Mouse (Mus musculus) neutrophil, adult 65 days (primary cell): ENCODE results near the gene Galc. TPM values are rescaled to one million over a fixed set of nuclear protein-coding genes. Genes with fewer than 3 reads are reported as not detected.

Experiments
- total RNA-seq: library from RNA; stranded (reverse); gene quantifications from 2 replicates; pipeline ENCODE4 v1.2.4, GENCODE M21; 2023

Gene Galc
- total RNA-seq: 23.7 and 33.5 TPM in 2 replicates

DNA sequence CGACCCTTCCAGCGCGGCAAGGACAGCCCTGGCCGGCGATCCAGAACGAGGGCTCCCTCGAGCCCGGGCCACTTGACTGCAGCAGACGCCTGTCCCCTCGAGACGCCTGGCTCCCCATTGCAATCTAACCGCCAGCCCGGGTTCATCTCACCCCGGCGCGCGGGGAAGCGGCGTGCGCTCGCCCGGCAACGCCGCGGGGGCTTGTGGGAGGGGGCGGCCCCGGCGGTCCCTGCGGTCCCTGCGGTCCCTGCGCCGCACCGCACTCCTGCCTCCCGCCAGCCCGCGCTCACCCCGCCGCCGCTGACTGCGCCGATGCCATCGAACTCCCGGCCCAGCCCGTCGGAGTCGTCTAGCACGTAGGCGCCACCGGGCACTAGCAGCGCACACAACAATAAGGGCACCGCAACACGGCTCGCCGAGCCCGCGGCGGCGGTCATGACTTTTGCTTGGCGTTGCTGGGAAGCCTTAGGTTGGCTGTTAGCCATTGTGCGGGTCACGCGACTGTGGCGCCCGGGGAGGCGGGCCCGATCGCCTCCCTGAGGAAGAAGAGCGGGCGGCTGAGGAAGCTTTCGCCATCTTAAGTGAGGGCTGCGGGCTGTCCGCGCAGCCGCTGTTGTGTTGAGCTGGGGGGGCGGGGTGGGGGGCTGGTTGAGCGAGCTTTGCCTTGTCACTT lies at the start of gene Galc:
Gene Galc, minus strand, starts transcription at position 615 of the 673 bp plus-strand sequence.

DNA sequence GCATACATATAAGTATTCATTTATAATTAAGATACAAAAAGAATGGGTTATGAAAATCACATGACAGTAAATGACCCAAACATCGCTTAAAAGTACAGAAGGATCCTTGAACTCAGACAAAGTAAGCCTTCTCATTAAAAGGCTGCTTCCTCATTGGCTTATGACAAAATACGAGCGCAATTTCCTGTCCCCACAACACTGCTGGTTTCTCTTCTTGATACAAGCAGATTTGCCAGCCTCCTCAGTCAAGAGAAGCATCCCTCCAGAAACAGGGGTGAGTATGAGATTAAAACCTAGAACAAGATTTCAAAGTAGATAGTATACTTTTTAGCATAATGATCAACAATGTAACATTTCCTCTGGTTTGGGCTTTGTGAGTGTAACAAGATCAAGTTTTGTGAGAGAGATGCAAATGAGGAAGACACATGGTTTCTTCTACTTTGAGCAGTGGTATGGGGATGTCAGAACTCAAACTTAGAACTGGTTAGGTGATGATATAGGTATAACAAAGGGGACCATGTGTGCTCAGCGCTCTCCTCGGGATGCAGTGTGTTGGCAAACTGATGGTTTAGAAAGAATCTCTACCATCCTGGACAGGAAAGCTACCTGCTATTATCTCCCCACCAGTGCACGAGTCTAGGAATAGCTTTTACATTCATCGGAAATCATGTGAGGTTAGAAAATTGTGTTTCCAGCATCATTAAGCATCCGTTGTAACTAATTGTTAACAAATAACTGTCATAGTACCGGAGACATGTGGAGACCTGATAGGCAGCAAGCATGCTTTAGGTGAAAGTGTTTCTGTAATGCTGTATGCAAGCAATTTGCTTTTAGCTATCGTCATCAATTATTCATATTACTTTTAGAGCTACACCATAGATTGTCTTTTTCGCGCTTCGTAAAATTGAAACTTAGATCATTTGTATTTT lies 9.4 kb upstream of the Galc start, which contains the start of gene Gpr65:
Gene Gpr65, plus strand, starts transcription at position 195 of the 929 bp plus-strand sequence.

Other genes with a start within 250 kb of the Galc start
- 34.0 and 34.9 TPM in 2 replicates for gene Gpr65, start 9.2 kb upstream of the Galc start, total RNA-seq